Mouse (Mus musculus): ENCODE measurements at regions not wholly inside any gene's neighbourhood (a gene's known extent, or its start where the extent isn't known, plus 50 kb on each side); places are given as distances from the start of the nearest gene placed in this dataset.
"Not testable (repeated sequence)": the region's sequence is repeated elsewhere in the genome, so short reads cannot be mapped to it uniquely, and the experiment has no call there.

DNA sequence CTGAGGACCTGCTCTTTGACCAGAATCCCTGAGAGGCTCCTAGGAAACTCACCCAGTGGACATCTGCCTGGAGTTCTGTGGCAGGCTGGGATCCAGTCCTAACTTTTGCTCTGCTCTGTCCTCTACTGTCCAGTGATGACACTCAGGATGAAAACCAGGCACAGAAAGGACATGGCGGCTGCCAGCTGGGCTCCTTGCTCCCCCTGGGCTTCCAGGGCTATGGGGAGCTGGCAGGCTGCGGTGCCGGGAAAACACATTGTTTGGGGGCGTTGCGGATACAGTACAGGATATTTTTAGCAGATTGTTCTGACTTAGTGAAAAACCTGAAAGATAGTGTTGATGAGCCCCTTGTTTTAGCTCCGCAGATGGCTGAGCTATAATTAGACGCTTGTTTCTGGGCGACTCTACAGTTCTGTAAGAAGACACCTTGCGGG lies 94.2 kb upstream of the Klf13 start:
- DNase-seq (ENCODE audit: extremely low spot score): no peak

DNA sequence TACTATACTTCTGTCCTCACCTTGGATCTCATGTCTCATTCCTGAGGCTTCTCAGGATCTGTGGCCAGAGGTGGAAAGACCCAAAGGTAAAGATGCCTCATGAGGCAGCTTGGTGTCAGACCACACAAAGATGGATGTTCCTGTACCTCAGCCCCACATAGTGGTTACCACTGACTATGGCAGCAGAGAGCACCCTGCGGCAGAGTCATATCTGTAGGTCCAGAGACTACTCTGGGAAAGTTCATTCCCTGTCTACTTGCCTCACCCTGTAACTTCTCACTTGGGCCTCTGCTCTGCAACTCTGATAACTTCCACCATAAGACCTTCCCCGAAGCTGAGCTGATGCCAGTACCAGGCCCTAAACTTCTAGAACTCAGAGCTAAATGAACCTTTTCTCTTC lies 91.9 kb upstream of the Klf13 start:
- no peak for DNase-seq (ENCODE audit: extremely low spot score)

DNA sequence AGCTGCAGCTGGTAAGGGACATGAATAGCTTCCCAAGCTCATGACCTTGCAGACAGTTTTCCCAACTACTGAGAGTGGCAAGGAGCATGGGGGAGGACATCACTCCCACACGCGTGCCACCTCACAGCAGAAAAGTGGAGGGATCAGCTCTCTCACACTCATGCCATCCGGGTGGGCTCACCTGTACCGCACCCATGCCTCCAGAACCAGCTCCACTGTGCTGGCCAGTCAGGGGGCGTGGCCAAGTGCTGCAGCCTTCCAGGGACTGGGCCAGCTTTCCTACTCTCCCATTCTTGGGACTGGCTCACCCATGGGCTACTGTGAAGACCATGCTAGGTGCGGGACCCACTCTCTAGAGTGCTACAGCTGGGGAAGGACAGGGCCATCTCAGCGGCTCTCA lies 88.4 kb upstream of the Klf13 start:
- DNase-seq (ENCODE audit: extremely low spot score): no peak

DNA sequence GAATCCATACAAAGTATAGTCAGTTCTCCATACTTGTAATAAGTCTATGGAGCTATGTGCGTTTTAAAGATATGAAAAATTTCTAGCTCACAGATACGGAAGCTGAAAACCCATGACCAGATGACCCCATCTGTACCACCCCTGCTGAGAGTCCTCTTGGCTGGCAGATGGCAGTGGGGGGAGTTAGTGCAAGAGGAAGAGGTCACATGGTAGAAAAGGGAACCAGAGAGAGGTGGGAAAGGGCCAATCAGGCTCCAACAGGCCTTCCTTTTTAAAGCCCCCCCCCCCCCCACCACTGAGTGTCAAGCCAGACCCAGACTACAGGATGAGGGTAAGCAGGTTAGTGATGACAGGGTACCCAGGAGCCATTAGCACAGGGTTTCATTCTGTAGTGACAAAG lies 86.4 kb upstream of the Klf13 start:
- no peak for DNase-seq (ENCODE audit: extremely low spot score)

DNA sequence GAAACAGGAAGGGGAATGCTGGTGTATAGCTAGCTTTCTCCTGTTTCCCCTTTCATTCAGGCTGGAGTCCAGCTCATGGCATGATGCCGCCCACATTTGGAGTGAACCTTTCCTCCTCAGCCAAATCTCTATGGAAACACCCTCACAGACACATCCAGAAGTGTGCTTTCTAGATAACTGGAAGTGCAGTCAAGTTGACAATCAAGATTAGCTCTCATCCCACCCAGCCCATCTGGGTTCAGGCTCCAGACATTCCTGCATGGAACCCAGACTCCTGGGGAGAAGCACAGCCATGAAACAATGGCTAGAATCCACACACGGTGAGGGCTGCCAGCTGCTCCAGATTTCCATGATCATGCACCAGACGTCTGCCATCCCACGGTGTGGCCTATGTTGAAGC lies 85.5 kb upstream of the Klf13 start:
- no peak for DNase-seq (ENCODE audit: extremely low spot score)

DNA sequence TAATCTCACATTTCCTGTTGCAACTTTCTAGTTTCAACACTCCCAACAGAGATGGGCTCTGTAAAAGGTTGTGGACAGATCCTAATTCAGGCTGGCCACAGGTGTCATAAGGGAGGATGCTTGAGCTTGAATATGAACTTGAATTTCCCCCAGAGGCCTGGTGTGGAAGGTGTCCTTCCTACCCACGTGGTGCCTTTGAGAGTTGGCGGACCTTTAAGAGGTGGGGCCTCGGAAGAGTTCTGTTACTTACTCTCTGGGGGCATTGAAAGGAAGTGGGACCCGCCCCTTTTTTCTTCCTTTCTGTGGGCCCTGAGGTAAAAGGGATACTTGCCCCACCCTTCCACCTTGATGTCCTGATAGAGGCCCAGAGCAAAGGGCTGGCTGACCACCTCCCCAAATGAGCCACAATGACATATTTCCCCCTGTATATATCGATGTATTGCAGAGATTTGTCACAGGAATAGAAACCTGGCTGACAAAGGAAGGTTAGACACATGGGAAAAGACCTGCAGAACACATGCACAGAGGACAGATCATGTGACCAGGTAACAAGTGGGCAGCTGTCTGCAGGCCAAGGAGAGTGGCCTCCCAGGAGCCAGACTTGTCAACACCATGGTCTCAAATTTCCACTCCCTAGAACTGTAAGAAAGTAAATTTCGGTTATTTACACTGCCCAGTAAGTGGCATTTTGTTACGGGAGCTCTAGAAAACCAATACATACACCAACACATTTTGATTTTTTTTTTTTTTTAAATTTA lies 84.2 kb upstream of the Klf13 start:
- DNase-seq (ENCODE audit: extremely low spot score): no peak

DNA sequence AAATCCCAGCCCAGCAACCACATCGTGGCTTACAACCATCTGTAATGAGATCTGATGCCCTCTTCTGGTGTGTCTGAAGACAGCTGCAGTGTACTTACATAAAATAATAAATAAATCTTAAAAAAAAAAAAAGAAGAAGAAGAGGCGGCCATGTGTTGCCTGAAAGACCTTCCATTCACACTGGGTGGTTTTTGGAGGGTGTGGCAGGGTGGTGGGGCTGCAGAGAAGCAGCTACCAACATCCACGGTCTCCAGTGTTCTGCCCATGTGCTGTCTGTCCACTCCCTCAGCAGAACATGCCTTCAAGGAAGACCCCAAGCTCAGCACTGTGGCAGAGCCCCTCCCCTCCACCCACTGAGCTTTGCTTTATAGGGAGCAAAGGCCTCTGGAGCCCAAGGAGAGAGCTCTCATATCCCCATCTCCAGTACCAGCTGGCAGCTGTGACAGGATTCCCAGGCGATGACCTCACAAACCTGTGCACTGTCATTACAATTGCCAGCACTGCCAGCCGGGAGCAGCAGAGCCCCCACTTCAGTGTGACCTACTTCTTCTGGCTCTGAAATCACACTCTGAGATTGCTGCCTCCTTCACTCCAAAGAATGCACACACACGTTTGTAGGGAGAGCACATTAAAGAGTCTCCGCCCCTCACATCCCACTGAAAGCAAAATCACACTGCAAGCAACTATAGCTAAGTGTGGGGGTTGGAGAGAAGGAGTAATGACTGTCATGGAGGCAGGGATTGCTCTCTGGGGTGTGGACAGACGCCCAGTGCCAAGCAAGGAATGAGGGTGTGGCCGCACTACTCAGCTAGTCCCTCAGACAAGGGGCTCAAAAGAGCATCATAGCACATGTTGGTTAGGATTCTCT lies 82.8 kb upstream of the Klf13 start:
- DNase-seq (ENCODE audit: extremely low spot score): no peak

DNA sequence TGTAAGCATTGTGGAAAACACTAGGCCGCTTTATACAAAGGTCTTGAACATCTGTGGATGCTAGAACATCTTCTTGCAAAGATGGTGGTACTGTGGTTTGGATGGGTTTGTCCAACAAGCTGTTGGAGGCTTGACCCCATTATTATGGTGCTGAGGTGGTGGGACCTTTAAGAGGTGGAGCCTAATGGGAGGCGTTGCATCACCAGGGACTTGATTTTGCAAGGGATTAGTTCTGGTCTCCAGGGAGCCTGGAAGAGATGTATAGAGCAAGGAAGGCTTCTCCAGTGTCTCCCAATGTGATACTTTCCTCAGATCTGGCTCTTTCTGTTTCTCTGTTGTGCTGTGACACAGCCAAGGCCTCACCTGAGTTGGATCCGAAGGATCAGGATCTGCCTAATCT lies 79.4 kb upstream of the Klf13 start:
- DNase-seq (ENCODE audit: extremely low spot score): no peak

DNA sequence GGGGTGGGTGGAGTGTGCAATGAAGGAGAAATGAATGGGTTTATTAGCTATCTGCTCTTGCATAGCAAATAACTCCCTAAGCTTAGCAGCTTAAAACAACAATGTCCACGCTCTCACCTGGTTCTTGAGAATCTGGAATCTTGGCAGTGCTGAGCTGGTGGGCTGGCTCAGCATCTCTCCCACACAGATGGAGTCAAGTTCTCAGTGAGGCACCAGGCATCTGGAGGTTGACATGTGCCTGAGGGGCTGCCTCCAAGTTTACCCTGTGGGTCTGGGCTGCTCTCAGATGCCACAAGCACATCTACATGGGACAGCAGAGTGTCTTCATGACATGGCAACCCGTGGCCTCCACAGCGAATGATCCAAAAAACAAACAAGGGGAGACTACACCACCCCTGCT lies 78.2 kb upstream of the Klf13 start:
- no peak for DNase-seq (ENCODE audit: extremely low spot score)

DNA sequence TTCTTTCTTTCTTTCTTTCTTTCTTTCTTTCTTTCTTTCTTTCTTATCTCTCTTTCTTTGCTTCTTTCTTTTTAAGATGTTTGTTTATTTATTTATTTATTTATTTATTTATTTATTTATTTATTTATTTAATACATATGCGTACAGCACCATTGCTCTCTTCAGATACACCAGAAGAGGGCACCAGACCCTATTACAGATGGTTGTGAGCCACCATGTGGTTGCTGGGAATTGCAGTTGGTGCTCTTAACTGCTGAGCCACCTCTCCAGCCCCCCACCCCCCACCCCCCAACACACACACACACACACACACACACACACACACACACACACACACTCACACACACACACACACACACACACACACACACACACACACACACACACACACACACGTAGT lies 76.4 kb upstream of the Klf13 start:
- DNase-seq (ENCODE audit: extremely low spot score): not testable (repeated sequence)

DNA sequence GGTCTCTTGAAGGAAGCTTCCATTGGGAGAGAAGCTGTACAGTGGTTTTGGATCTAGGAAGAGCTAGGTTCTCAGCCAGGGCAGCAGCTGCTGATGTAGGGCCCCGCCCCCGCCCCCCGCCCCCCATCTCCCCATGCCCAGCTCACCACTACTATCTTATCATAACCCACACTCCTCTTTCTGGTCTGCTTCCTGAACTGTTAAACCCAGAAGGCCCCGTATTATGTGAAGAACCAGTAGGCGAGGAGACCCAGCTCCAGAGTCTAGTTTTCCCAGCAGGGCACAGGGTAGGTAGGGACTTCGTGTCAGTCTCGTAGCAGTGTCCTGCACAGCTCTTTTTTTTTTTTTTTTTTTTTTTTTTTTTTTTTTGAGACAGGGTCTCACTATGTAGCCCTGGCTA lies 75.5 kb upstream of the Klf13 start:
- DNase-seq (ENCODE audit: extremely low spot score): no peak

DNA sequence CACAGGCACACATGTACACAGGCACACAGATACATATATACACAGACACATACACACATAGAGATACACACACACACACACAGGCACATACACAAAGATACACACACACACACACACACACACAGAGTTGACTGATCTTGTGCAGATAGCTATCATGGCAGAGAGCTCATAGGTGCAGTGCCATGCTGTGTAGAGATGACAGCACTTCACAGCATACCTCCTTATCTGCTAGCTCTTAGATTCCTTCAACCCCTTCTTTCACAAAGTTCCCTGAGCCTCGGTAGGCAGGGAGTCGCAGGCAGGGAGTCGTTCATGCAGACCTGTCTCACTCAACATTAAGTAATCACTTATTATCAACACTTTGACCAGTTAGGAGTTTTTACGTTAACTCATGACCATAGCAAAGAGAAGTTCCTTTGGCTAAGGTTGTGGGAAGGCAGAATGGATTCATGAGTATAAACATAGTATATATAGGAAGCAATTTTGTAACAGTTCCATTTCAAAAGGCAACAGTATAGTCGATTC lies 74.4 kb upstream of the Klf13 start:
- no peak for DNase-seq (ENCODE audit: extremely low spot score)

DNA sequence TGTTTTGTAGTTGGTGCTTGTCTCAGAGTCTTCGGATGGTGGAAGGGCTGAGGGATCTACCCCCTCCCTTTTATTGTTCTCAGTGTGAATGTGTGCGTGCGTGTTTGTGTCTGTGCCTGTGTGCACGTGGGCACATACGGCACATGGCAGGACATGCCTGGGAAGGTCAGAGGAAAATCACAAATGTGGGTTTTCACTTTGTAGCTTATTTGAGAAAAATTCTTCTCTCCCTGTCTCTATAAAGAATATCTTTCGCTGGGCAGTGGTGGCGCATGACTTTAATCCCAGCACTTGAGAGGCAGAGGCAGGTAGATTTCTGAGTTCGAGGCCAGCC lies 73.5 kb upstream of the Klf13 start:
- DNase-seq (ENCODE audit: extremely low spot score): no peak

DNA sequence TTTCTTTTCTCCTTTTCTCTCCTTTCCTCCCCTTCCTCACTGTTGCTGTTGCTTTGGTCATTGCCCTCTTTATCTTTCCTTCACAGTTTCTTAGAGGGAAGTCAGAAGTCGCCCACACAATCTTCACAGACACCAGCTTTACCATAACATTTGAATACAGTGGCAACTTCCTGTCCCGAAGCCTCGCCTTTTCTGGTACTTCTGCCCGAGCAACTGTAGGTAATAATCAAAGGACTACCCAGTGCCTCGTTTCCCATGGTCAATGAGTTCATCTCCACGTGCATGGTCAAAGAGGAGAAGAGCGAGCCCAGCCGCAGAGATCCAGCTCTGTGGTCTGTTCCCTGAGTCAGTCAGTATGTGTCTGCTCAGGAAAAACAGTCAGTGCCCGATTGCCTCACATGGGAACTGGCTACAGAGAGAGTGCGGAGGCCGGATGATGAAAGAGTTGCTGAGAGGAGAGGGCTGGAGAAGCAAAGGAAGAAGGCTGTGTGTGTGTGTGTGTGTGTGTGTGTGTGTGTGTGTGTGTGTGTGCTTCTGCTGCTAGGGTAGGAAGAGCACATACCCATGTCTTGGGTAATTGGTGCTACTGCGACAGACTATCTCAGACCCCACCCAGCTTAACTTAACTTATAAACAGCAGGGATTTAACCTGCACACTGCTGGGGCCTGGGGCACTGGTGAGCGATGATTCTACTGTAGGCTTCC lies 73.0 kb upstream of the Klf13 start:
- no peak for DNase-seq (ENCODE audit: extremely low spot score)

DNA sequence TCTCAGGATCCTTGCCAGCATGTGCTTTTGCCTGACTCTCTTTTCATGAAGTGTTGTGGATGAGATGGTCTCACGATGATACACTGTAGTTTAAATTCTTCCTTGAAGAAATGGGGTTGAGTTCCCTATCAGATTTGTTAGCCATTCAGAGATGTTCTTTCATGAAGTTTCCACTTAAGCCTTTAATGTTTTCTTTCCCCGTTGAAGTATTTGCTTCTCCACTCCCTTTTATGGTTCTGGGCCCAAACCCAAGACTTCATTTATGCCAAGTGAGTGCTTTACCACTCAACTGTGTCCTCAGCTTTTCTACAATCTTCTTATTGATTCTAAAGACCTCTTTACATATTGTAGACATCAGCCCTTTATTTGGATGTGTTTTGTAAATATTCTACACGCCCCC lies 71.9 kb upstream of the Klf13 start:
- no peak for DNase-seq (ENCODE audit: extremely low spot score)

DNA sequence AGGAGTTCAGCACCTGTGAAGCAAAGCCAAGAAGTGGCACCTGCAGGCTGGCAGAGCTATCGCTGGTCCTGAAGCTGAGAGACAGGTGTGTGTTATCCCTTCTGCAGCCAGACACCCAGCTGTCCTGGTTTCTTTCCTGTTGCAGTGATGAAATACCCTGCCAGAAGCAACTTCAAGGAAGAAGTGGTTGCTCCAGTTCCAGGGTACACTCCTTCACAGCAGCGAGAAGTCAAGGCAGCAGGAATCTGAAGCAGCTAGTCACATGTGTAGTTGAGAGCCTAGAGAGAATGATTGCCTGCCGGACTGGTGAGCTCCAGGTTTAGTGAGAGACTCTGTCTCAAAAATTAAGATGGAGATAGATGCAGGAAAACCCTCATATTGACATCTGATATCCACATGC lies 69.1 kb upstream of the Klf13 start:
- no peak for DNase-seq (ENCODE audit: extremely low spot score)

DNA sequence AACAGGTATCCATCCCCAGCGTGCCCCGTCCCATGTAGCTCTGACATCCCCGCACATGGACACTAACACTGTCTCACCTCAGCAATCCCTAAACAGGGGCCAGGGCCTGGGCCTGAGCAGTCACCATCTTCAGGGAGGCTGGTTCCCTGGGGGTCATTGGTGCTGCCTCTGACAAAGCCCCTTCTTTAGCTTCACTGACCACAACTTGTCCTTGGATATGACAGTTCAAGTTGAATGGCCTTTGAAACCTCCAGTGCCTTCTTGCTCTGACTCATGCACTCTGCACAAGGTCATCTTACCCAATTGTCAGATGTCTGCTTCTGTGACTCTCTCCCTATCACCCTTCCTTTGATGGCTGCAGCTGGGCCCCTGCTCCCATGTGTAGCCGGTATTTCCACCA lies 68.2 kb upstream of the Klf13 start:
- DNase-seq (ENCODE audit: extremely low spot score): no peak

DNA sequence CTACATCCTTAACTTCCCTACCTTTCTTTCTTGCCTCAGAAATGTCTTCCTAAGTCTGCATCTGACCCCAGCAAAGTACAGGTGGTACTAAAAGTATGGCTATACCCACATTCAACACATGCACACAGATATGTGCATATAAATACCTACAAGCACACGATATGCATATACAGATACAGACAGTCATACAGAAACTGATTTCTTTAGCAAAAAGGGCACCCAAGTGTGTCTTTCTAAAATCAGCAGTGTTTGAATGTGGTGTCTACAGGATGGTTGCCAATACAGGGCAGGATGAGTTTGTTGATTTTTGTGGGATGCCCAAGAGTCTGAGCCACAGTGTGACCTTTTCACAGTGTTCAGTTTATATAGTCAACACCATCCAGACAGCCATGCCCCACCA lies 67.0 kb upstream of the Klf13 start:
- no peak for DNase-seq (ENCODE audit: extremely low spot score)

DNA sequence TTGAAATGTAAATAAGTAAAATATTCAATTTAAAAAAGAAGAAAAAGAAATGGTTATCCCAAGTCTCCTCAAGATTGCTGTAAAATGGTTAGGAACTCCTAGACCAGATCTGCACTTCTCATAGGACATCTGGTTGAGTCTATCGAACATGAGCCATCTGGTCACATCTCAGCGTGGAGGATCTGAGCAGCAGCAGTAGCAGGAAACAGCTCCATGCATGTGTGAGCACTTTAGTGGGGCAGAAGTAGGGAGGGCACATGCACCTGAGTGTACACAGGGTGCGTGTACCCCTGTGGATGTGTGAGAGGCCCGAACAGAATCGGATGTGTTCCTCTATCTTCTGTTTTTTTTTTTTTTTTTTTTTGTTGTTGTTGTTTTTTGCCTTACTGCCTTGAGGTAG lies 65.2 kb upstream of the Klf13 start:
- DNase-seq (ENCODE audit: extremely low spot score): no peak

DNA sequence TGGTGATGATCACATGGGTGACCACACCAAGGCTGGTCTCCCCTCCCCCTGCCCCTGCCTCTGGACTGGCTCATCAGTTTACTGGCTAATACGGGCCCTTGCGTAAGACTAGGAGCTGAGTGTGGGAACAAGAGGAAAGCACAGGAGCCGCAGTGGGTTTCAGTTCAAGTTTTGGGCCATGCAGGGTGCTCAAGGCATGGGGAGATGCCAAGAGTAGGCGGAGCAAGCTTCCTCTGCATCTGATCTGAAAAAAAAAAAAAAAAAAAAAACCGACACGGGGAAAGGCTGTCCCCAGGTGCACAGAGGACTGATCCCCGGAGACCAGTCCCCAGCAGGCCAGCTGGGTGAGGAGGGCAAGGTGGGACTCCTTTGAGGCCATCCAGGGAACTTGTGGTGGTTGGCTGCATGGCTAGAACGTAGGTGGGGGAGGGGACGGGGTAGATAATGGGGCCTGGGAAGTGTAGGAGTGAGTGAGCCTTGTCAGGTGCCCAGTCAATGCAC lies 62.9 kb upstream of the Klf13 start:
- DNase-seq (ENCODE audit: extremely low spot score): no peak

DNA sequence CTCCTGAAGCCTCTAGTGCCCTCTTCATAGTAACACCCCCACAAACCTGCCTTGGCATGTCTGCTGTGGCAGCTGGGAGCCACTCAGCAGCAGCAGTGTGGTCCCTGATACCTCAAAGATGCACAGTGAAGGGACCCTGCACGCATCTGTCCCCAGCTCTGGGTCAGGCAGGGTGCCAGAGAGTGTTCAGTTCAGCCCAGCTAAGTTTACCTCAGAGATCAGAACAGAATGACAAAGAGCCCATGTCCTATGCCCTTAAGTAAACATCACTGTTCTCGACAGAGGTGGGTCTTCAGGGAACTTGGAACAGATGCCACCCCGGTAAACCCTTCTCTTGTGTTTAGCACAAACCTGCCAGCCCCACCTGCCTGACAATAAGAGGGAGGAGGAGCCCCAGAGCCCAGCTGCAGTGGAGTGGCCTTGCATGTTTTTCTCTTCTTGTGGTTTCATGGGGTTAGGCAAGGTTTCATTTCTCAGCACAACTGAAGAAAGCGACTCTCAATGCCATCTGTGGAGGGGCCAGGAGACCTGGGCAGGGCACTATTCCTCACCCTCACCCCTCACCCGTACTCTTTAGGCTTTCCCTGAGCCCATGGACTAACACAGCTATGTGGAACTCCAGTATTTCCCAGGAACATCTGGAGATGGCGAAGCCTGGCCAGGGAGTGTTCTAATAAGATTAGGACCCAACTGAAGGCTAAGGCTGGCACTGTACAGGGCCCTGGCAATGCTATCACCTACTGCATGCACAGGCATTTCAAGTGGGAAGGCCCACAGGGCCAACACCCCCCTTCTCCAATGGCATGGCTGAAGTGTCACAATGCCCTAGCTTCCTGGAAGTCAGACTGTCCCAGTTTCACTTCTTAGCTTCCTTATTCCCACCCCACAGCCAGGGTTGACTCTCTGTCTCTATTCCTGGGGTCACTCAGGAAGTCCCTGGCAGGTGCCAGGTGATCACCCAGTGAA lies 60.6 kb upstream of the Klf13 start:
- DNase-seq (ENCODE audit: extremely low spot score): no peak

Measured in embryo, embryonic 9.5 days (tissue).